25 mouse cellular contexts compared by ENCODE assay signal in the genomic region with DNA sequence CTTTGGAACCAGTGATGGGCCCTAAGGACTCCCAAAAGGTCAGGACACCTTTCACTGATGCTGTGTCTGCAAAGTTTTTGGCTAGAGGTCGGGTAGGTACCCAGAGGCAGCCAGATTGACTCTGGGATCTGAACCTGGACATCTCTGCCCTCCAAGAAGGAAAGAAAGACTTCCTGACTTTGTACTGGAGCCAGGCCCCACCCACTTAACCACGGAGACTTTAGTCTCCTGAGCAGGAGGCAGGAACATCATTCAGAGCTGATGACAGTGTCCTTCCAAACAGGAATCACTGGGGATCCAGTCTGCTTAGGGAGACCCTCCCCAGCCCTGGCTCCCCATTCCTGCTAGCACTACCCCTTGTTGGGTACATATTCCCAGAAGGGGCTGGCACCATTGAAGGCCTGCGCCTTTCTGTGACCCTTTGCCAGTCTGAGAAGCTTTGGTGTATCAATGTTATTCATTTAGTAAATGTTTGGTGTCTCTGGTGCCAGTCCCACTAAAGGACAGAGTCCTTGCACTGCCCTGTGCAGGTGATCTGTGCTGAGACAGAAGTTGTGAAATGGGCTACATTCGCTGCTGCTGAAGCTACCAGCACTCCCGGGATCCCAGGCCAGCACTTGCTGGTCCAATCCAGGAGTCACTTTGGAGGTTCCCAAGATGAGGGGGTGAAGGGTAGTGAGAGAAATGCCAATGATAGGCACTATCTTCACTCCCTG. TPM values are rescaled to one million over a fixed set of nuclear protein-coding genes. Genes with fewer than 3 reads are reported as not detected.
"Had no signal": no experiment of that assay in that cellular context is flagged by ENCODE, and none has a peak within 500 bp of the region (broad histone marks: within the 10 kb centered on the region; RNA-seq: fewer than 3 reads in every experiment).

No protein-coding gene starts in this region.

- H3K9ac ChIP-seq: hindbrain, embryonic 15.5 days; kidney, embryonic 15.5 days; liver, embryonic 14.5 days; lung, embryonic 14.5 days; midbrain, embryonic 12.5 days; midbrain, embryonic 15.5 days; neural tube, embryonic 12.5 days; neural tube, embryonic 15.5 days; stomach, embryonic 15.5 days had no signal

- DNase-seq: lung, embryonic 14.5 days; right cerebral cortex, adult 18-20 months; right cerebral cortex, postnatal 14 days; right cerebral cortex, postnatal 4 days; spleen, adult 18-20 months; thymus, postnatal 36 days had no signal

- H3K27me3 ChIP-seq: hindbrain, embryonic 15.5 days; kidney, embryonic 15.5 days; midbrain, embryonic 15.5 days; neural tube, embryonic 12.5 days; neural tube, embryonic 15.5 days; stomach, embryonic 15.5 days had no signal

- H3K4me1 ChIP-seq: midbrain, embryonic 12.5 days had no signal

- H3K27ac ChIP-seq: hindbrain, embryonic 15.5 days; kidney, embryonic 15.5 days; liver, embryonic 14.5 days; macrophage; midbrain, embryonic 12.5 days; midbrain, embryonic 15.5 days; neural tube, embryonic 12.5 days; neural tube, embryonic 15.5 days; stomach, embryonic 15.5 days had no signal

- ATAC-seq: lung, postnatal 0 days; midbrain, embryonic 15.5 days had no signal

- H3K4me3 ChIP-seq: hindbrain, embryonic 15.5 days; kidney, embryonic 15.5 days; midbrain, embryonic 12.5 days; midbrain, embryonic 15.5 days; neural tube, embryonic 12.5 days; neural tube, embryonic 15.5 days; stomach, embryonic 15.5 days had no signal

- H3K4me2 ChIP-seq: hindbrain, embryonic 15.5 days; kidney, embryonic 15.5 days; lung, embryonic 14.5 days; midbrain, embryonic 12.5 days; midbrain, embryonic 15.5 days; neural tube, embryonic 12.5 days; neural tube, embryonic 15.5 days; stomach, embryonic 15.5 days had no signal

- H3K9me3 ChIP-seq: hindbrain, embryonic 15.5 days; kidney, embryonic 15.5 days; midbrain, embryonic 12.5 days; midbrain, embryonic 15.5 days; neural tube, embryonic 12.5 days; neural tube, embryonic 15.5 days; stomach, embryonic 15.5 days had no signal

RNA-seq across cellular contexts. Expression of gene Apoa1, which starts 3.3 kb away (rescaled TPM):
- total RNA-seq: megakaryocyte, adult 5-6 weeks had no signal
- polyA plus RNA-seq: macrophage had no signal

RNA-seq across cellular contexts. Expression of gene Apoc3, which starts 10.3 kb away (rescaled TPM):
- total RNA-seq: layer of hippocampus, postnatal 14 days; megakaryocyte, adult 5-6 weeks had no signal
- polyA plus RNA-seq: hindbrain, embryonic 15.5 days; limb, embryonic 11.5 days; limb, embryonic 14.5 days; lung, embryonic 14.5 days; lung, postnatal 0 days; macrophage; midbrain, embryonic 12.5 days; midbrain, embryonic 15.5 days; neural tube, embryonic 12.5 days; neural tube, embryonic 15.5 days had no signal

RNA-seq across cellular contexts. Expression of gene Apoa4, which starts 15.4 kb away (rescaled TPM):
- total RNA-seq: layer of hippocampus, adult 18-20 months; layer of hippocampus, postnatal 14 days; left cerebral cortex, adult 8-10 months; left cerebral cortex, postnatal 36 days; megakaryocyte, adult 5-6 weeks had no signal
- polyA plus RNA-seq: hindbrain, embryonic 15.5 days; kidney, embryonic 15.5 days; limb, embryonic 11.5 days; lung, embryonic 14.5 days; macrophage; midbrain, embryonic 12.5 days; neural tube, embryonic 12.5 days; neural tube, embryonic 15.5 days had no signal

RNA-seq across cellular contexts. Expression of gene Apoa5, which starts 43.3 kb away (rescaled TPM):
- total RNA-seq: layer of hippocampus, adult 18-20 months; layer of hippocampus, postnatal 14 days; left cerebral cortex, adult 8-10 months; left cerebral cortex, postnatal 36 days had no signal
- polyA plus RNA-seq: hindbrain, embryonic 15.5 days; intestine, embryonic 14.5 days; kidney, embryonic 15.5 days; limb, embryonic 14.5 days; lung, embryonic 14.5 days; macrophage; midbrain, embryonic 12.5 days; midbrain, embryonic 15.5 days; neural tube, embryonic 12.5 days; neural tube, embryonic 15.5 days; urinary bladder, adult 2 months had no signal
